Mouse (Mus musculus): ENCODE data around the gene Foxo3.
A peak's percentile ranks its signal among the peaks of the same experiment; 100 is the strongest.

Gene Foxo3

GRCm38 (mm10) chr10:42248644-42249043, 27.9 kb downstream of the Foxo3 start:
- DNase-seq: no peak

DNA sequence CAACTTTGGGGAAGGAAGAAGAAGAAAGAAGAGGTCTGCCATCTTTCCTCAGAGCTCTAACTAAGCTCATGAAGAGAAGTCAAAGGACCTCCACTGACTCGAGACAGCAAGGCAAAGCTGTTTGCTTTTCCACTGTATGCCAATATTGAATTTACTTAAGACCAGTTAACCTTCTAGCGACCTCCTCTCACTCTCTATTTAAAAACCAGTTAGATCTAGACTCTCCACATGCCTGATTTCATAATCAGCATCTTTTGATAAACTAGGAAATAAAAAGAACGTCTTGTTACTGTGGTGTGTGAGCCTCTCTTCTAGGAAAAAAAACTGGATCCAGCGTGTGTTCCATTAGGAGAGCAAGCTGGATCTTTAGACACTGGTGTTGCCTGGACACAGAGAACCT, 28.4 kb downstream of the Foxo3 start:
- no peak for DNase-seq

GRCm38 (mm10) chr10:42247125-42247816, 29.3 kb downstream of the Foxo3 start:
- DNase-seq: no peak

GRCm38 (mm10) chr10:42246483-42246882, 30.1 kb downstream of the Foxo3 start:
- no peak for DNase-seq

DNA sequence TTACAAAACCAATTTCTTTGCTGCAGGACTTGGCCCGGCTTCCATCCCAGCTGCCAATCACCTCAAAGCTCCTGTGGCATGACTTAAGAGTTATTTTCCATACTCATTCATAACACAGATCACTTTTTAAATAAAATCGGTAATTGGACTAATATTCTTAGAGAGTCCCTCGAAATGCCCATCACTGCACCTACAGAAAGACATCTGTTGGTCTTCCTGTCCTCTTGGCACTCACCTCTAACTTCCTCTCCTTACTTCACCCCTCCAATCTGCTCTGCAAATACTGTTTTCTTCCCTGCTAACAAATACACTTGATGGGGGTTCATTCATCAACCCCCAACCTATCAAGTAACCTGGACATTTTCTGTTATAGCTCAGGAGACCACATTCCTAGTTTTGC, 30.9 kb downstream of the Foxo3 start:
- DNase-seq: no peak

GRCm38 (mm10) chr10:42245256-42245601, 31.3 kb downstream of the Foxo3 start:
- DNase-seq: no peak

DNA sequence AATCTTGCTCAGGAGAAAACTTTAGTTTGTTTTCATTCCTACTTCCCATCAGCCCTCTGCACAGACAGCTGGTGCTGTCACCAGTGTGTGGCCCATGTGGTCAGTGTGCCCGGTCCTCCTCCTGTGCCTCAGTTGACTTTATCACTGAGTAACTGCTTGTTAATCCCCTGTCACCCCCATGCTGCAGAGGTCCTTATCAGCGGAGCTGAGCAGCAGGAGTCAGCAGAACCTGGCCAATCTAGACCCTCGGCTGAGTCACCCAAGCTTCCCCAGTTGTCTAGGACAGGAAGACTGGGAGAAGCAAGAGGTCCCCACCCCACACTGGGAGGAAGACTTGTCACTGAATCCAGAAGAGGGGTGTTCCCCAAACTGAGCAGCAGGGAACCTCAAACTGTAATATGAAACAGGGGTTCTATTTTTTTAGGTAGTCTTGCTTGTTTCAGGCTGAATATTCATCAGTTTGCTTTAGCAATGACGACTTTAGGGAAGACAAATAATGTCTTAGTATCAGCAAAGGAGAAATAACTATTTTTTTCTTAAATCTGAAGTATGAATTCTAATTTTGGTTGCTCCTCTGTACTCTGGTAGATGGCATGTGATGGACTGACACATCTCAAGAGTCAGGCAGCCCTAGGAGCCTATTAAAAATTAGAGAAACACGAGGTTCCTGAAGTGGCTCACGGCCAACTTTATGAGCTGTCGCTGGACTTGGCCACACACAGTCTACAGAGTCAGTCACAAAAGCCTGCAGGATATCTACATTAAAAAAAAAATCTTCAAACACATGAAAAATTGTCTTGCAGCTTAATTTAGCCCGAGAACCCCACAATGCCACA, 31.9 kb downstream of the Foxo3 start:
- peak; percentile 60 to 70 for DNase-seq

DNA sequence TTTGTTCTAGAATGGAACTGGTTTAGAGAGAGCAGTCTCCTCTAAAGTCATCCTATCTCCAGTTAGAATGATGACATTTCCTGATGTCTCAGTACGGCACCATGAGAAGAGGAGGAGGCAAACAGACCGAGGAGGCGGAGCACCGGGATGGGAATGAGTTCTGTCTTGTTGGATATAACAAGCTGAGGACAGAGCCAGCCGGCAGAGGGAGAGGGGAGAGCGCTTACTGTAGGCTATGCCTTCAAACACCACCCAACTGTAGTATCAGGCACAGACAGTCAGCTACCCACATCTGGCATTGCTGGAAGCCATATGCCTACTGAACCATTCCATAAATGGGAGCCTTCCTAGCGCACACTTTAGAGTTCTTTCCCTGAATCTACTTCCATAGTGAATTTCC, 32.6 kb downstream of the Foxo3 start:
- DNase-seq: no peak

GRCm38 (mm10) chr10:42242484-42242883, 34.1 kb downstream of the Foxo3 start:
- DNase-seq: no peak

- DNase-seq: no peak
Observed at GRCm38 (mm10) chr10:42241775-42242174, 34.8 kb downstream of the Foxo3 start.

GRCm38 (mm10) chr10:42239810-42240111, 36.8 kb downstream of the Foxo3 start:
- peak; percentile 42 to 54 for DNase-seq

- peak; percentile 65 to 66 for DNase-seq
Observed at GRCm38 (mm10) chr10:42238923-42239809, 37.4 kb downstream of the Foxo3 start.

DNA sequence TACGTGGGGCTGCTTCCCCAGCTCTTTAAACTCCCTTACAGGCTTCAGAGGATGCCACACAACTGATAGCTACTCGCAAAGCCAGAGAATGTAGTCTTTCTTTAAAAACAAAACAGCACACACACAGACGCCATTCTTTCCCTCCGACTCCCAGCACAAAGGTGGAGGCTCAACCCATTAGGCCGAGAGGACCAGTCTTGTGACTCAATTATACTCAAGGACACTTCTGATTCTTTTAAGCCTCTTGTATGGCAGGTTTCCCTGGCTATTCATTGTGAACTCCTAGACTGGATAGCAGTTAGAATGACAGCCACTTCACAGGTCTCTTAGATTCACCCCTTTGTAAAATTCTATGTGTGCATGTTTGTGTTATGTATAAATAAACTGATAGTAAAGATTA, 38.3 kb downstream of the Foxo3 start:
- no peak for DNase-seq

DNA sequence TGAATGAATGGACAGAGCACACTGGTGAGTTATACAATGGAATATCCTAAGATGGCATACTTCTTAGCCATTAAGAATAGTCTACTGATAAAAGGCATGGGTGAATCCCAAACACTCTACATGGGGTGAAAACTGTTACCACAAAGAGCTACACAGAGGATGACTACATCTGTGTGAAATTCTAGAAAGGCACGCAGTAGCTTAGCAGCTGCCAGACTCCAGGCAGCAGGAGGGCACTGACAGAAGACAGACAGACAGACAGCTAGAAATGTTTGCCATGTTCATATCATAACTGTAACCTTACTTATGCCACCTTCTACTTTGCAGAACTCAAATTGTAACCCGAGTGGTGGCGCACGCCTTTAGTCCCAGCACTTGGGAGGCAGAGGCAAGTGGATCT, 39.0 kb downstream of the Foxo3 start:
- no peak for DNase-seq

DNA sequence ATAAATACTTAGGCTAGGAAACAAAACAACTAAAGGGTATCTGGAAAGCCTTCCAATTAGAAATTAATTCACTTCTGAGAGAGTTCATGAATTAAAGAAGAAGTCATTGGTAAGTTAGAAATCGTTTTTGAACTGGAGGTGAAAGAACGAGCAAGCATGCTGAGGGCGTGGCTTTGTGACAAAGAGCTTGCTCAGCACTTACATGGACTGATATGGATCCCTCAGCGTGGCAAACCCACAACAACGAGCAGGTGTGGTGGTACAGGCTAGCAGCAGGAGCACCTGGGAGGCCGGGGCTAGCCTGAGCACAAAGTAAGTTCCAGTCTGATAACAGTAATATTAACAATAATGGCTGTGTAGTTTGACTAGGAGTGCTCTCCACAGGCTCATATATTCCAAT, 41.2 kb downstream of the Foxo3 start:
- no peak for DNase-seq

DNA sequence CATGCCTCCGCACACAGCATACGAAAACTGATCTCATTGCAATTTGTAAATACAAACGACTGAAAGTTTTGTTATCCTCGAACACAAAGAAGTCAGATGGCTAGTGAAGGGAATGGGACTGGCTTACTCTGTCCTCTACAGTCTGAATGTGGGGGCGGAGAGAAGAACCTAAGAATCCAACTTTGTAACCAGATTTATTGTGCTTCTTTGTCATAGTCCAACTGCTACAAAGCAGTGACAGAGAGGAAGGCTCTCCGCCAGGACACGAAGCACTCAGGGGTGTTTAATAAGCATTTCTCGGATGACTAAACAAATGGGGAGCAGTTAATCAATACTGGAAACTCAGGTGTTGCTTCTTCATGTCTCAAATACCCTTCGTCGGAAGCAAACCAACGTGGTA, 43.6 kb downstream of the Foxo3 start:
- no peak for DNase-seq

DNA sequence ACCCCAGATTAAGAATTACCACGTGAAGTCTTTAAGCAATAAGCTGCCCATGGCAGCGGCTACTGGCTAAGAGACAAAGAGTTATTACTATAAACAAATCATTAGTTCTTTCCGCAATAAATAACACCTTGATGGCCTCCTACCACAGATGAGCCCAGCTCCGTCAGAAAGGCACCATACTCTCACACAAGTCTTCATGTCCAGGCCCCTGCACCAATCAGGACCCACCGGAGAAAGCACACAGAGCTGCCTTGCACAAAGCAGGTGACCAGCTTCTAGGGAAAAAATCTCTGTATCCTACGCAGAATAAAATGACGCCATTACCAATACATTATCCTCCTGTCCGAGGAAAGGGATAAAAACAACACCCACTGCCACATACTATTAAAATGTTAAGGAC, 44.7 kb downstream of the Foxo3 start:
- DNase-seq: no peak

- DNase-seq: no peak
Observed at GRCm38 (mm10) chr10:42231100-42231541, 45.4 kb downstream of the Foxo3 start.

- DNase-seq: no peak
Observed at GRCm38 (mm10) chr10:42230471-42231099, 46.0 kb downstream of the Foxo3 start.

- DNase-seq: peak; percentile 61 to 64
Observed at GRCm38 (mm10) chr10:42227751-42228241, 48.8 kb downstream of the Foxo3 start.

GRCm38 (mm10) chr10:42226176-42226575, 50.4 kb downstream of the Foxo3 start:
- no peak for DNase-seq

- DNase-seq: no peak
Observed at GRCm38 (mm10) chr10:42225184-42225935, 51.2 kb downstream of the Foxo3 start.

All from cerebellum, postnatal 36 days (tissue).